Mouse (Mus musculus): Measurements from ENCODE around the gene Cdc14a. TPM values are rescaled to one million over a fixed set of nuclear protein-coding genes. Genes with fewer than 3 reads are reported as not detected.

The Cdc14a gene
- total and polyA plus RNA-seq, 3 experiments = 2.6 to 5.9 TPM; not detected in 1

- no peak for DNase-seq (ENCODE audit: low read depth, low spot score)
- Histone ChIP-seq H3K4me3 (ENCODE audit: control insufficient read depth in 1 of 2, insufficient read depth in 1 of 2, low read depth in 2 of 2, low read length in 2 of 2) (no peak overlapping the region), H3K27ac (ENCODE audit: control insufficient read depth, low read depth, low read length) (no peak overlapping the region), H3K27me3 (ENCODE audit: control insufficient read depth in 1 of 2, insufficient read depth in 2 of 2, low read length in 2 of 2) (no peaks in the 10 kb centered on the region), H3K79me2 (ENCODE audit: control insufficient read depth, insufficient read depth, low read length, poor library complexity) (no peaks in the 10 kb centered on the region), H3K36me3 (ENCODE audit: control insufficient read depth in 1 of 2, insufficient read depth in 2 of 2, low read length in 2 of 2) (no peaks in the 10 kb centered on the region), H3K9ac (ENCODE audit: control insufficient read depth, low read depth, low read length, poor library complexity, severe bottlenecking) (no peak overlapping the region), H3K9me3 (replicated peaks; ENCODE audit: insufficient read depth, low read length) (no peaks in the 10 kb centered on the region), H3K4me1 (ENCODE audit: control insufficient read depth in 1 of 2, insufficient read depth in 2 of 2, low read length in 2 of 2) (no peaks in the 10 kb centered on the region)
- TF ChIP-seq RAD21 (IDR thresholded peaks at IDR 0.05; ENCODE audit: low read depth, low read length) (no peak), TAL1 (IDR thresholded peaks at IDR 0.05; ENCODE audit: low read length) (no peak), ZC3H11A (IDR thresholded peaks at IDR 0.05; ENCODE audit: low read depth, low read length) (no peak), MAZ (IDR thresholded peaks at IDR 0.05; ENCODE audit: low read depth, low read length) (no peak), POLR2AphosphoS2 (IDR thresholded peaks at IDR 0.05; ENCODE audit: low read length) (no peak), MEF2A (IDR thresholded peaks at IDR 0.05; ENCODE audit: extremely low read depth, insufficient replicate concordance, low read depth, low read length, poor library complexity, severe bottlenecking) (no peak)
Observed at GRCm38 (mm10) chr3:116368868-116369437, 54.9 kb downstream of the Cdc14a start.

- no peaks in the 10 kb centered on the region for H3K27me3 ChIP-seq (ENCODE audit: control insufficient read depth in 1 of 2, insufficient read depth in 2 of 2, low read length in 2 of 2)
- H3K9me3 ChIP-seq (replicated peaks; ENCODE audit: insufficient read depth, low read length) = no peaks in the 10 kb centered on the region
- H3K36me3 ChIP-seq (ENCODE audit: control insufficient read depth in 1 of 2, insufficient read depth in 2 of 2, low read length in 2 of 2) = no peaks in the 10 kb centered on the region
- H3K4me3 ChIP-seq (ENCODE audit: control insufficient read depth in 1 of 2, insufficient read depth in 1 of 2, low read depth in 2 of 2, low read length in 2 of 2) = no peak overlapping the region
- H3K4me1 ChIP-seq (ENCODE audit: control insufficient read depth in 1 of 2, insufficient read depth in 2 of 2, low read length in 2 of 2) = no peaks in the 10 kb centered on the region
- H3K9ac ChIP-seq (ENCODE audit: control insufficient read depth, low read depth, low read length, poor library complexity, severe bottlenecking) = no peak overlapping the region
- TF ChIP-seq MYB (IDR thresholded peaks at IDR 0.05; ENCODE audit: low read depth, low read length) (no peak), POLR2AphosphoS2 (IDR thresholded peaks at IDR 0.05; ENCODE audit: low read length) (no peak), MEF2A (IDR thresholded peaks at IDR 0.05; ENCODE audit: extremely low read depth, insufficient replicate concordance, low read depth, low read length, poor library complexity, severe bottlenecking) (no peak), NRF1 (IDR thresholded peaks at IDR 0.05; ENCODE audit: insufficient read depth, low read depth, low read length, poor library complexity, severe bottlenecking) (no peak), CHD2 (IDR thresholded peaks at IDR 0.05; ENCODE audit: low read length) (no peak), ZMIZ1 (IDR thresholded peaks at IDR 0.05; ENCODE audit: low read depth, low read length) (no peak), BHLHE40 (IDR thresholded peaks at IDR 0.05; ENCODE audit: borderline replicate concordance, low read depth, low read length) (no peak), ZC3H11A (IDR thresholded peaks at IDR 0.05; ENCODE audit: low read depth, low read length) (no peak)
- no peak overlapping the region for H3K27ac ChIP-seq (ENCODE audit: control insufficient read depth, low read depth, low read length)
- no peaks in the 10 kb centered on the region for H3K79me2 ChIP-seq (ENCODE audit: control insufficient read depth, insufficient read depth, low read length, poor library complexity)
- DNase-seq (ENCODE audit: low read depth, low spot score) = no peak
Observed at GRCm38 (mm10) chr3:116366125-116366524, 57.7 kb downstream of the Cdc14a start.

- Histone ChIP-seq H3K79me2 (ENCODE audit: control insufficient read depth, insufficient read depth, low read length, poor library complexity) (no peaks in the 10 kb centered on the region), H3K9ac (ENCODE audit: control insufficient read depth, low read depth, low read length, poor library complexity, severe bottlenecking) (no peak overlapping the region), H3K27me3 (ENCODE audit: control insufficient read depth in 1 of 2, insufficient read depth in 2 of 2, low read length in 2 of 2) (no peaks in the 10 kb centered on the region), H3K36me3 (ENCODE audit: control insufficient read depth in 1 of 2, insufficient read depth in 2 of 2, low read length in 2 of 2) (peaks cover 0 to 12% of the 10 kb centered on the region in 2 experiments; a peak in 2 of 4 replicates), H3K4me1 (ENCODE audit: control insufficient read depth in 1 of 2, insufficient read depth in 2 of 2, low read length in 2 of 2) (peaks cover 5 to 7% of the 10 kb centered on the region in 2 experiments), H3K27ac (ENCODE audit: control insufficient read depth, low read depth, low read length) (no peak overlapping the region), H3K9me3 (replicated peaks; ENCODE audit: insufficient read depth, low read length) (no peaks in the 10 kb centered on the region), H3K4me3 (ENCODE audit: control insufficient read depth in 1 of 2, insufficient read depth in 1 of 2, low read depth in 2 of 2, low read length in 2 of 2) (no peak overlapping the region)
- TF ChIP-seq NELFE (IDR thresholded peaks at IDR 0.05; ENCODE audit: low read depth, low read length) = no peak
- no peak for DNase-seq (ENCODE audit: low read depth, low spot score)
Observed at GRCm38 (mm10) chr3:116361906-116362305, 61.9 kb downstream of the Cdc14a start.
